Mouse (Mus musculus) urinary bladder, adult 18-20 months (tissue): ENCODE measurements around the gene Wdr81.

Experiments
- DNase-seq, 2 experiments: peaks; one replicate each; pipeline ENCODE4 v3.0.0; 2022; ENCODE audit warnings: low spot score in 2 of 2, mixed read lengths in 2 of 2

Gene Wdr81

GRCm38 (mm10) chr11:75400099-75400498 lies 54.4 kb downstream of the Wdr81 start:
- DNase-seq = no peak

- DNase-seq = no peak
Observed at GRCm38 (mm10) chr11:75399411-75399841, 55.1 kb downstream of the Wdr81 start.

DNA sequence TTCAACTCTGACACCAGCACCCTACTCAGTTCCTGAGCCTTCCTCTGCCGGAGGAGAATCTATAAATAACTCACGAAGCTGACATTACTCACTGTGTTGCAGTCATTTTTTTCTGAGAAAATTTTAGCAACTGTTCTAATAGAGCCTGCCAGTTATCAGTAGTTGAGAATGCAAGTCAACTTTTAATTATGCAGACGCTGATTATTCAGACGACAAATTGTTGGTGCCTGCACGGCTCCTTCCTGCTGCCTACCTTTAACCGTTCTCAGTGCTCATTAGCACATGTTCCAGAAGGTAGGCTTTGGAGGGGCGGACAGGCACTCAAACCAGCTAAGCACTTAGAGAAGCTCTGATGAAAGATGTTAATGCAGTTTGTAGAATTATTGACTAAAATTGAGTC lies 57.1 kb downstream of the Wdr81 start:
- DNase-seq = no peak

DNA sequence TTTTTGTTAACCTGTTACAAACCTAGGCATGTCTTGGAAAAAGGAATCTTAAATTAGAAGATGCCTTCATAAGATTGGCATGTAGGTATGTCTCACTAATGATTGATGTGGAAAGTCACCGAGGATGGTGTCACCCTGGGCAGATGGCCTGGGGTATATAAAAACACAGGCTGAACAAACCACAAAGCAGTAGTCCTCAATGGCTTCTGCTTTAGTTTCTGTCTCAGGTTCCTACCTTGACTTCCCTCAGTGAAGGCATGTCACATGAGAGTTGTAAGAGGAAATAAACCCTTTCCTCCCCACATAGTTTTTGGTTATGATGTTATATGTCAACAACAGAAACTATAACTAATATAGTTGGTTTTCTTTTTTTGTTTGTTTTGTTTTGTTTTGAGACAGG lies 58.9 kb downstream of the Wdr81 start:
- DNase-seq = no peak
